Mouse (Mus musculus) urinary bladder, postnatal 14 days (tissue): ENCODE measurements at regions not wholly inside any gene's neighbourhood (a gene's known extent, or its start where the extent isn't known, plus 50 kb on each side); places are given as distances from the start of the nearest gene placed in this dataset.

Experiments used
- DNase-seq: peaks from one replicate; pipeline ENCODE4 v3.0.0; 2021; ENCODE audit warnings: low spot score

DNA sequence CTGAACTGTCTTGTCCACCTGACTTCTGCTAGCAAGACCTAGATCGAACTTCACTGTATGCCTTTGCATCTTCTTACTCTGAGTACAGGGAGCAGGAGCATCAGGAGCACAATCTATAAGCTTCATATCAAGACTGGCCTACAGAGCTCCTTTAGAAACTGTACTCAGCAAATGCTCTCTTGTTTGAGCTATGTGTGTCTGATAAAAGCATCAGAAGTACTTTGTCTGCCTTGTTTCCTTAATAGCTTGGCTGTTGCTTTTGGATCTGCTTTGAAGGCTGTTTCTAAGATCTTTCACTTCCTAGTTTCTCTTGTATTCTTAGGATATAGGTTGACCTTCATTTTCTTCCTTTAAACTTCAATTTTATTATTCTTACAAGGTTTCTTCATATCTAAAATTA, 175.3 kb upstream of the Cypt12 start:
- DNase-seq, result no peak

GRCm38 (mm10) chr3:17779152-17779551, 169.1 kb upstream of the Cypt12 start:
- no peak for DNase-seq

GRCm38 (mm10) chr3:17784076-17784475, 164.1 kb upstream of the Cypt12 start:
- no peak for DNase-seq

DNA sequence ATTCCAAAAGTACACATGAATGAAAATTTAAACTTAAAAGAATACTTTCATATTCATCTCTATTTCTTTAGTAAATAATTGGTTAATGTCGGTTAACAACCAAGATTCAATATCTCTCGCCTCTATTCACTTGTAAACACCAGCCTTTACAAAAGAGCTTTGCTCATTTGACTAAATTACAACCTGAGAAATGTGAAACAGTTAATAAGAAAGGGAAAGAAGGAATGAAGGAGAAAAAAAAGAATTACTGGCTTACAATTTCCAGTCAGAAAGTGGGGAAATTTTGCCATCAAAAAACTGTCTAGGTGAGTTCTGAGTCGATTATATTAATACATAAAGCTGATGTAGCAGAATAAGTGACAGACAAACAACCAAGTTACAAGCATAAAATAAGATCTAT, 163.6 kb upstream of the Cypt12 start:
- no peak for DNase-seq

GRCm38 (mm10) chr3:17785106-17786022, 162.8 kb upstream of the Cypt12 start:
- DNase-seq, result no peak

- no peak for DNase-seq
Observed at GRCm38 (mm10) chr3:17786023-17786720, 162.0 kb upstream of the Cypt12 start.

DNA sequence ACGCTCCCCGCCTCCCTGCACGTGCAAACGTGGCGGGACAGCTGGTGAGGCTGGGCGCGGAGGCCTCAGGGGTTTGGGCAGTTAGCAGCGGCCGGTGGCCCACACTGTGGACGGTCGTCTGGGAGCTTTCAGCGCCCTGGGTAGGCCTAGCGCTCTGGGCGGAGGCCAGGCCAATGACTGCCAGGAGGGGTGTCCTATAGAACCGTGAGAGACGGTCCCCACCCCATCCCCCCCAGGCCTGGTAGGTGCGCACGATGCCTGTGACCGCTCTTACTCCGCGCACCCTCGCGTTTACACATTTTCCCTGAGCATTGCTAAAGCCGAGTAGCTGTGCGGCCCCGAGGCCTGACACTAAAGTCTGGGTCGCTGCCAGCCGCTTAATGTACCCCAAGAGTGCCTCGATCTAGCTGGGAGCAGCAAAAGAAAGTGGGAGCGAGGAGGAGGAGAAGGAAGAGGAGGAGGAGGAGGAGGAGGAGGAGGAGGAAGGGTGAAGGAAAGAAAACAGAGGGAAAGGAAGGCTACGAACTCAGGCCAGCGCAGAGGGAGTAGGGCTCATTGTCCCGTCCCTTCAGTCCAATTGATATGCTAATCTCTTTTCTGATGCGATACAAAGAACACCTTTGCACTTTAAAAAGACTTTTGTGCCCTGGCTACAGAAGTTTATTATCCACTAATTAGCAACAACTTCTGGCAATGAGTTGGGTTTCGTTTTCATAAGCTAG, 161.3 kb upstream of the Cypt12 start:
- DNase-seq, result no peak

DNA sequence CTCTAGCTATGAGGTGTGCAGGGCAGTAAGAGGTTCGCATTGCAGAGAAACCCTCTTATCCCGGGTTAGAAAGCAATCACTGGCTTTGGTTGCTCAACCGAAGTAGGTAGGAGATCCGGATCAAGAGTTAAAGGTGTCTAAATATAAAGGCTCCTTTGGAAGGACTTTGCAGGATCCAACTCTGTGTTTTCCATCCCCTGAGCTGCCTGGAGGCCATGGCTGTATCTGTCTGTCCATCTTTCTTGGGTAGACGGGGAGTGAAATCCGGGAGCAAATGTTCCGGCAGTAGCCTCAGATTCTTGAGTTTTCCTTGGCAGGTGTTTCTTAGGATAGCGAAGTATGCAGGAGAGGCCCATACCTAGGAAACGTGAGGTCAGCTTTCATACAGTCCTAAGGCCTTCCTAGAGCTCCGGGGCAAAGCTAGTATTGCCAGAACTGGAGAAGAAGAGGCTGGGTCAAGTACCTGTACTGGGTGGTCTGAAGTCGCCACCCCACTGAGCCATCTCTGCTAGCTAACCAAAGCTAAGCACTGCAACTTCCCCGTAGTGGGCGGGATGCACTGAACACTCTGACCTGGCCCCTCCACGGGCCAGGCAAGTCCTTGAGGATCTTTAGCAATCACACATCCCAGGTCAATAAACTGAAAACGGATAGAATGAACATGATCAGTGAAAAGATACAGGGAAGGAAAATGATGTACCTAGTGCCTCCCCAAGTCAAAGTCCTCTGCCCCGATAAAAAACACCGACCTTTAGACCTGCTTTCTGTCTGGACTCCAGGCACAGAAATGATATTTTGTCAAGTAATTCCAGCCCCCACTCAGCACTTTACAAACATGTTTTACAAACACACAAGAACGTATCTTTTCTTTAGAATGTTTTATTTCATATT, 160.5 kb upstream of the Cypt12 start:
- DNase-seq, result no peak

GRCm38 (mm10) chr3:17788334-17788720, 159.9 kb upstream of the Cypt12 start:
- DNase-seq, result no peak

- DNase-seq, result no peak
Observed at GRCm38 (mm10) chr3:17788778-17789299, 159.4 kb upstream of the Cypt12 start.

GRCm38 (mm10) chr3:17789454-17790196, 158.6 kb upstream of the Cypt12 start:
- no peak for DNase-seq

- no peak for DNase-seq
Observed at GRCm38 (mm10) chr3:17790331-17790730, 157.9 kb upstream of the Cypt12 start.

DNA sequence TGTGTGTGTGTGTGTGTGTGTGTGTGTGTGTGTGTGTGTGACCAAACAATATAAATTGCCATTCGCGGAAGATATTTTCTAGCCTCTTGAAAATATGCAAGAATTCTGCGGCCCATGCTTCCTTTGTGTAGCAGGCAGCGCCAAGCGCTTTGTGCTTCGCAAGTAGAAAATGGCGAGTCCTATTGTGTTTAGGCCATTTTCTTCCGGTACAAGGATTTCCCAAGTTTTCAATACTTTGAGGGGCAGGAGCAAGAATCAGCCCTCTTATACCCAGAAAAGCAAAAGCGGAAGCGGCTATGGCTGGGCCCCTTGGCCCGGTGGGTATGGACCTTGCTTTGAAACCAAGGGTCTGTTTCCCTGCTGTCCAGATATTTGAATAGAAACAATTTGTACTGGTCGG, 157.4 kb upstream of the Cypt12 start:
- DNase-seq, result no peak

- DNase-seq, result no peak
Observed at GRCm38 (mm10) chr3:17791381-17792320, 156.6 kb upstream of the Cypt12 start.

- DNase-seq, result no peak
Observed at GRCm38 (mm10) chr3:17792537-17793039, 155.6 kb upstream of the Cypt12 start.

GRCm38 (mm10) chr3:17793646-17794250, 154.5 kb upstream of the Cypt12 start:
- no peak for DNase-seq

DNA sequence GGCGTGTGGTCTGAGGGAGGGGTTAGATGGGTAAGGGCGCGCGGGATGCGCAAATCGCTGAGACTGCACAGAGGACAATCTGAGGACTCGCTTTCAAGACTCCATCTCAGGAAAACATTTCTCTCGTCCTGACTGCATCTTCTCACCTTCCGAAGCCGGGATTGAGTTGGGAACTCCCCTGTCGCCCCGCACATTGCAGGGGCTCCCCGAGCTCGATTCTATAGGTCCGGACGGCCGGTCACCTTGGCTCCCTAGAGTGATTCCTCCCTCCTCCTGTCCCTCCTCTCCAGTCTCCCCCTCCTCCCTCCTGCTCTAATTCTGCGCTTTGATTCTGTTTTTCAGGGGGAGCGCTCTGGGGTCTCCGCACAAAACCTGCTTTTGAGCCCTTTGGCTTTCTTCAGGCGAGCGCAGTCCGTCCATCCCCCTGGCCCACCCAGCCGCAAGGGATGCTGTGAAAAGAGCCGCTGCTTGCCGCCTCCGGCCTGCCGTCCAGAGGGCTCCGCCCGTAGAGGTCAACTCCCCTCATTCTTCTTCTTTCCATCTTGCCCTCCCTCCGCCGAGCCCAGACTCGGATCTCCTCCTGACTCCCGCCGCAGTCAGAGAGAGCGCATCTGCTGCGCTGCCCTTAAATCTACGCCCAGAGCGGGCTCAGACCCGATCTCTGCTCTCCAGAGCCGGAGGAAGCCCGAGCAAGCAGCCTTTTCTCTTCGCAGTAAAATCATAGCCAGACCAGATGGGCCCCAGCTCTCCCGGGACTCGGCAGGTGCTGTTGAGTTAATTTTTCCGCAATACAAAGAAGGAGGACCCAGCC, 153.8 kb upstream of the Cypt12 start:
- DNase-seq, result no peak
